Mouse (Mus musculus) activated CD4-positive, CD25-positive, alpha-beta regulatory T cell (primary cell): Measurements from ENCODE around the gene Il11ra2. TPM values are rescaled to one million over a fixed set of nuclear protein-coding genes. Genes with fewer than 3 reads are reported as not detected.

ENCODE experiments used
- polyA plus RNA-seq, 2 experiments: library from polyadenylated mRNA; unstranded; fragments of 100-300 nt; shearing (Covaris generic); gene quantifications; one replicate each; pipeline ENCODE4 v1.2.1; 2017

Gene Il11ra2
- not detected for polyA plus RNA-seq

GRCm38 (mm10) chr4:42661793-42662192, at the start of gene Il11ra2:
Gene Il11ra2 (minus strand): TSS chr4:42661893.

GRCm38 (mm10) chr4:42654951-42655350, 6.7 kb downstream of the Il11ra2 start, which contains the start of gene Ccl27b:
Gene Ccl27b (plus strand): TSS chr4:42655251.

GRCm38 (mm10) chr4:42629419-42629818, 32.3 kb downstream of the Il11ra2 start, which contains the start of gene Gm2564:
Gene Gm2564 (plus strand): TSS chr4:42629719.

GRCm38 (mm10) chr4:42611895-42612294, 49.8 kb downstream of the Il11ra2 start, which contains the start of gene Gm10591:
Gene Gm10591 (plus strand): TSS chr4:42612195.

Other genes with a start within 250 kb of the Il11ra2 start
- 1 to 10 TPM in 1 of 2 experiments, not detected in 1; 1.0 TPM for gene Gm21586, start 222.5 kb downstream of the Il11ra2 start, polyA plus RNA-seq
- gene Gm2163, start 195.1 kb downstream of the Il11ra2 start, polyA plus RNA-seq = not detected
- not detected for gene Fam205a2, start 133.7 kb downstream of the Il11ra2 start, polyA plus RNA-seq
- not detected for gene Gm10591, start 49.7 kb downstream of the Il11ra2 start, polyA plus RNA-seq
- gene Gm2564, start 32.2 kb downstream of the Il11ra2 start, polyA plus RNA-seq = under 1 TPM in 1 of 2 experiments, not detected in 1; 0.39 TPM
- gene Ccl27b, start 6.6 kb downstream of the Il11ra2 start, polyA plus RNA-seq = not detected
- gene 4930578G10Rik, start 73.7 kb upstream of the Il11ra2 start, polyA plus RNA-seq = under 1 TPM in 1 of 2 experiments, not detected in 1; 0.32 TPM
- gene Ccl19, start 94.7 kb upstream of the Il11ra2 start, polyA plus RNA-seq = under 1 TPM in 1 of 2 experiments, not detected in 1; 0.31 TPM
- gene Ccl21a, start 112.1 kb upstream of the Il11ra2 start, polyA plus RNA-seq = not detected
- not detected for gene Fam205a1, start 192.0 kb upstream of the Il11ra2 start, polyA plus RNA-seq
- gene Gm12394, start 194.9 kb upstream of the Il11ra2 start, polyA plus RNA-seq = under 1 TPM; 0.10 to 0.12 TPM
- under 1 TPM in 1 of 2 experiments, not detected in 1; 0.36 TPM for gene Fam205c, start 212.3 kb upstream of the Il11ra2 start, polyA plus RNA-seq